Mouse (Mus musculus) CH12.LX (cell line): ENCODE measurements around the gene Cd38. TPM values are rescaled to one million over a fixed set of nuclear protein-coding genes. Genes with fewer than 3 reads are reported as not detected.
A peak's percentile ranks its signal among the peaks of the same experiment; 100 is the strongest.

ENCODE experiments used
- DNase-seq: peaks from one replicate; pipeline ENCODE4 v3.0.0-alpha.2; 2013; ENCODE audit errors: extremely low read depth
- H3K27ac ChIP-seq: 2 replicates; pipeline ENCODE4 v1.5.1; 2012; ENCODE audit warnings: low read depth, mild to moderate bottlenecking, control low read depth, moderate library complexity; ENCODE audit not compliant: insufficient read depth
- H3K27me3 ChIP-seq: replicated peaks from 2 replicates; pipeline ENCODE3; 2012; ENCODE audit warnings: inconsistent platforms
- H3K36me3 ChIP-seq, 2 experiments: replicated peaks in 1 of 2; 2 replicates each; pipeline versions ENCODE3 to v1.6.1; 2012; ENCODE audit warnings: inconsistent platforms in 1 of 2, low read length in 1 of 2, mild to moderate bottlenecking in 1 of 2, mixed read lengths in 1 of 2, moderate library complexity in 1 of 2; ENCODE audit not compliant: control insufficient read depth in 1 of 2, insufficient read depth in 1 of 2
- H3K4me1 ChIP-seq, 2 experiments: 2 replicates each; pipeline ENCODE4 v1.6.1; 2012; ENCODE audit warnings: inconsistent platforms in 1 of 2, moderate library complexity in 1 of 2; ENCODE audit not compliant: insufficient read depth in 2 of 2, control insufficient read depth in 1 of 2
- H3K4me2 ChIP-seq: 2 replicates; pipeline ENCODE4 v1.6.1; 2012; ENCODE audit warnings: low read depth, mild to moderate bottlenecking, control low read depth; ENCODE audit not compliant: poor library complexity, insufficient read depth, severe bottlenecking
- H3K4me3 ChIP-seq, 3 experiments: fragments of 150-350 bp in 1 of 3; sonication (generic) in 1 of 3; replicated peaks in 1 of 3; 2 replicates each; pipeline versions ENCODE3 to v1.5.1; 2011 to 2012; ENCODE audit warnings: low read depth in 2 of 3, low read length in 2 of 3, mild to moderate bottlenecking in 2 of 3, moderate library complexity in 2 of 3, control low read depth in 1 of 3, improper control_type of control experiment in 1 of 3, inconsistent platforms in 1 of 3, mixed read lengths in 1 of 3; ENCODE audit not compliant: poor library complexity in 1 of 3
- H3K79me2 ChIP-seq: replicated peaks from 2 replicates; pipeline ENCODE4 v1.6.1; 2012; ENCODE audit warnings: mild to moderate bottlenecking, moderate library complexity; ENCODE audit not compliant: control insufficient read depth, poor library complexity, insufficient read depth, severe bottlenecking; ENCODE audit errors: extremely low read depth
- H3K9ac ChIP-seq: 2 replicates; pipeline ENCODE4 v1.6.1; 2012; ENCODE audit warnings: low read depth, mild to moderate bottlenecking, control low read depth, moderate library complexity; ENCODE audit not compliant: insufficient read depth
- H3K9me3 ChIP-seq: replicated peaks from 2 replicates; pipeline ENCODE3; 2012; ENCODE audit warnings: low read length, inconsistent platforms, mixed read lengths
- BHLHE40 ChIP-seq: IDR thresholded peaks from 2 replicates; pipeline ENCODE4 v1.6.1; 2011; ENCODE audit warnings: mild to moderate bottlenecking, low read depth, low read length, improper control_type of control experiment
- CHD1 ChIP-seq: IDR thresholded peaks from 2 replicates; pipeline ENCODE4 v1.6.1; 2012; ENCODE audit warnings: low read depth, low read length, improper control_type of control experiment, inconsistent platforms
- CHD2 ChIP-seq: IDR thresholded peaks from 2 replicates; pipeline ENCODE4 v1.6.1; 2011; ENCODE audit warnings: low read length, improper control_type of control experiment
- CTCF ChIP-seq, 2 experiments: IDR thresholded peaks in 1 of 2; conservative IDR thresholded peaks in 1 of 2; 2 replicates each; pipeline ENCODE4 v1.5.1; 2011 to 2012; ENCODE audit warnings: low read depth in 2 of 2, low read length in 2 of 2, improper control_type of control experiment in 1 of 2, inconsistent platforms in 1 of 2, mild to moderate bottlenecking in 1 of 2, moderate library complexity in 1 of 2
- ELF1 ChIP-seq: IDR thresholded peaks from 2 replicates; pipeline ENCODE4 v1.6.1; 2014; ENCODE audit warnings: low read depth, mild to moderate bottlenecking, inconsistent platforms, low read length, improper control_type of control experiment
- EP300 ChIP-seq: IDR thresholded peaks from 2 replicates; pipeline ENCODE4 v1.6.1; 2011; ENCODE audit warnings: low read length, improper control_type of control experiment
- GABPA ChIP-seq: IDR thresholded peaks from 2 replicates; pipeline ENCODE4 v1.6.1; 2012; ENCODE audit warnings: low read depth, low read length, improper control_type of control experiment, inconsistent platforms; ENCODE audit not compliant: insufficient replicate concordance
- HCFC1 ChIP-seq: IDR thresholded peaks from 2 replicates; pipeline ENCODE4 v1.6.1; 2012; ENCODE audit warnings: low read depth, mild to moderate bottlenecking, inconsistent platforms, low read length, improper control_type of control experiment
- IRF4 ChIP-seq: IDR thresholded peaks from 2 replicates; pipeline ENCODE4 v1.6.1; 2014; ENCODE audit warnings: low read depth, mild to moderate bottlenecking, inconsistent platforms, low read length, improper control_type of control experiment
- JUN ChIP-seq: IDR thresholded peaks from 2 replicates; pipeline ENCODE4 v1.6.1; 2011; ENCODE audit warnings: low read depth, mild to moderate bottlenecking, low read length, improper control_type of control experiment, moderate library complexity; ENCODE audit not compliant: insufficient read depth
- JUND ChIP-seq: conservative IDR thresholded peaks from 2 replicates; pipeline ENCODE4 v1.6.1; 2011; ENCODE audit warnings: low read depth, low read length, improper control_type of control experiment
- KAT2A ChIP-seq: IDR thresholded peaks from 2 replicates; pipeline ENCODE4 v1.6.1; 2012; ENCODE audit warnings: low read length, improper control_type of control experiment, inconsistent platforms; ENCODE audit not compliant: insufficient replicate concordance
- MAFK ChIP-seq: IDR thresholded peaks from 2 replicates; pipeline ENCODE4 v1.6.1; 2011; ENCODE audit warnings: low read length, improper control_type of control experiment; ENCODE audit not compliant: insufficient replicate concordance
- MAX ChIP-seq: IDR thresholded peaks from 2 replicates; pipeline ENCODE4 v1.6.1; 2011; ENCODE audit warnings: low read length, improper control_type of control experiment
- MAZ ChIP-seq: IDR thresholded peaks from 2 replicates; pipeline ENCODE4 v1.6.1; 2012; ENCODE audit warnings: low read depth, mild to moderate bottlenecking, inconsistent platforms, low read length, improper control_type of control experiment, moderate library complexity
- MEF2A ChIP-seq: IDR thresholded peaks from 2 replicates; pipeline ENCODE4 v1.6.1; 2014; ENCODE audit warnings: low read depth, mild to moderate bottlenecking, inconsistent platforms, low read length, improper control_type of control experiment, borderline replicate concordance
- MXI1 ChIP-seq: IDR thresholded peaks from 2 replicates; pipeline ENCODE4 v1.6.1; 2011; ENCODE audit warnings: mild to moderate bottlenecking, low read depth, low read length, improper control_type of control experiment
- MYC ChIP-seq: IDR thresholded peaks from 2 replicates; pipeline ENCODE4 v1.6.1; 2011; ENCODE audit warnings: low read depth, mild to moderate bottlenecking, improper control_type of control experiment, low read length
- NELFE ChIP-seq: IDR thresholded peaks from 2 replicates; pipeline ENCODE4 v1.6.1; 2011; ENCODE audit warnings: low read depth, low read length, improper control_type of control experiment
- NRF1 ChIP-seq: IDR thresholded peaks from 2 replicates; pipeline ENCODE4 v1.6.1; 2014; ENCODE audit warnings: low read depth, mild to moderate bottlenecking, inconsistent platforms, low read length, improper control_type of control experiment, moderate library complexity
- PAX5 ChIP-seq: IDR thresholded peaks from 2 replicates; pipeline ENCODE4 v1.6.1; 2012; ENCODE audit warnings: low read length, inconsistent platforms, mixed read lengths
- POLR2A ChIP-seq: IDR thresholded peaks from 2 replicates; pipeline ENCODE4 v1.6.1; 2011; ENCODE audit warnings: low read depth, mild to moderate bottlenecking, improper control_type of control experiment, low read length
- POLR2AphosphoS2 ChIP-seq: IDR thresholded peaks from 2 replicates; pipeline ENCODE4 v1.6.1; 2011; ENCODE audit warnings: low read depth, low read length, improper control_type of control experiment
- RAD21 ChIP-seq: IDR thresholded peaks from 2 replicates; pipeline ENCODE4 v1.6.1; 2011; ENCODE audit warnings: low read depth, mild to moderate bottlenecking, low read length, improper control_type of control experiment, moderate library complexity
- RCOR1 ChIP-seq: conservative IDR thresholded peaks from 2 replicates; pipeline ENCODE4 v1.6.1; 2012; ENCODE audit warnings: low read depth, mild to moderate bottlenecking, inconsistent platforms, low read length, improper control_type of control experiment
- SMC3 ChIP-seq: IDR thresholded peaks from 2 replicates; pipeline ENCODE4 v1.6.1; 2011; ENCODE audit warnings: low read depth, low read length, improper control_type of control experiment
- TCF12 ChIP-seq: IDR thresholded peaks from 2 replicates; pipeline ENCODE4 v1.6.1; 2014; ENCODE audit warnings: low read depth, mild to moderate bottlenecking, inconsistent platforms, low read length, improper control_type of control experiment
- UBTF ChIP-seq: IDR thresholded peaks from 2 replicates; pipeline ENCODE4 v1.6.1; 2012; ENCODE audit warnings: low read depth, mild to moderate bottlenecking, inconsistent platforms, low read length, improper control_type of control experiment, moderate library complexity
- USF1 ChIP-seq: IDR thresholded peaks from 2 replicates; pipeline ENCODE4 v1.6.1; 2014; ENCODE audit warnings: low read depth, mild to moderate bottlenecking, inconsistent platforms, low read length, improper control_type of control experiment
- USF2 ChIP-seq: conservative IDR thresholded peaks from 2 replicates; pipeline ENCODE4 v1.6.1; 2011; ENCODE audit warnings: low read depth, low read length, improper control_type of control experiment
- ZC3H11A ChIP-seq: IDR thresholded peaks from 2 replicates; pipeline ENCODE4 v1.6.1; 2012; ENCODE audit warnings: low read depth, mild to moderate bottlenecking, inconsistent platforms, low read length, improper control_type of control experiment
- ZKSCAN1 ChIP-seq: IDR thresholded peaks from 2 replicates; pipeline ENCODE4 v1.6.1; 2012; ENCODE audit warnings: low read depth, inconsistent platforms, low read length, improper control_type of control experiment, borderline replicate concordance
- ZNF384 ChIP-seq: IDR thresholded peaks from 2 replicates; pipeline ENCODE4 v1.6.1; 2012; ENCODE audit warnings: low read depth, low read length, improper control_type of control experiment, inconsistent platforms
- dilution Hi-C: fragments of 300-500 bp; cut with MboI; formaldehyde crosslinking; loops from 2 replicates; pipeline ENCODE4 v1.14.3; 2020; ENCODE audit warnings: low sequenced_read_pairs; ENCODE audit not compliant: extremely low pct_unique_long_range_greater_than_20kb, extremely low pct_ligation_motif_present
- in situ Hi-C: fragments of 300-500 bp; cut with MboI; formaldehyde crosslinking; loops from 3 replicates; pipeline ENCODE4 v1.14.3; 2019; ENCODE audit warnings: low sequenced_read_pairs, low pct_ligation_motif_present, low pct_unique_long_range_greater_than_20kb, mixed read lengths
- polyA plus RNA-seq: library from polyadenylated mRNA; unstranded; fragments of >175 nt; gene quantifications from 2 replicates; pipeline ENCODE4 v1.2.1, GENCODE M21; 2012; ENCODE audit warnings: low read depth; ENCODE audit not compliant: insufficient read length
- total RNA-seq, 2 experiments: library from RNA; depleted of rRNA; stranded (reverse); fragments of 300-350 nt in 1 of 2; fragments of >200 nt in 1 of 2; gene quantifications; 2 replicates each; pipeline ENCODE4 v1.2.3; 2012 to 2014

The Cd38 gene
- total and polyA plus RNA-seq, 3 experiments = 0.93 to 3.3 (median 1.5) TPM

GRCm38 (mm10) chr5:43948111-43948743, 79.9 kb downstream of the Cd38 start (continued):
- TF ChIP-seq IRF4 (peak; percentile 21; the same call in 1 of the 2 replicates), ZC3H11A (no peak), POLR2AphosphoS2 (no peak), JUN (0 out of 2 replicates have a peak, but pooled peaks have one; percentile 1), NELFE (no peak; the same call in 1 of the 2 replicates), USF1 (no peak), MAZ (0 out of 2 replicates have a peak, but pooled peaks have one; percentile 43), MYC (no peak), PAX5 (no peak)

GRCm38 (mm10) chr5:43948748-43949275, 80.5 kb downstream of the Cd38 start:
- DNase-seq = peak; percentile 82
- in situ Hi-C loops (no loop called here), dilution Hi-C loops (no loop called here)
- H3K4me3 ChIP-seq = peak overlapping the region in 2 of 3 experiments; percentile 37 to 41
- H3K27me3 ChIP-seq = no peaks in the 10 kb centered on the region
- peaks cover 10 to 50% of the 10 kb centered on the region in 2 experiments for H3K4me1 ChIP-seq
- peak overlapping the region; percentile 87 for H3K27ac ChIP-seq
- H3K79me2 ChIP-seq = no peaks in the 10 kb centered on the region
- H3K36me3 ChIP-seq = no peaks in the 10 kb centered on the region
- no peak overlapping the region for H3K9ac ChIP-seq
- no peaks in the 10 kb centered on the region for H3K9me3 ChIP-seq
- peak overlapping the region; percentile 95; the same call in 1 of the 2 replicates for H3K4me2 ChIP-seq
- TF ChIP-seq POLR2A (peak; percentile 38; the same call in 1 of the 2 replicates), CTCF (conservative IDR thresholded peaks at IDR 0.05 in 1 of 2, IDR thresholded peaks at IDR 0.05 in 1 of 2; ENCODE audit: low read depth in 2 of 2, low read length in 2 of 2) (no peak), POLR2AphosphoS2 (no peak), PAX5 (no peak), JUND (no peak; the same call in 1 of the 2 replicates), UBTF (no peak), ZC3H11A (no peak), HCFC1 (peak; percentile 21; the same call in 1 of the 2 replicates), NRF1 (0 out of 2 replicates have a peak, but pooled peaks have one; percentile 24), KAT2A (no peak), MEF2A (peak; percentile 53), NELFE (peak; percentile 38; the same call in 1 of the 2 replicates), USF1 (no peak), RCOR1 (peak; percentile 68; the same call in 1 of the 2 replicates), ZNF384 (no peak), JUN (peak; percentile 68; the same call in 1 of the 2 replicates), IRF4 (peak; percentile 88), GABPA (no peak), RAD21 (no peak; the same call in 1 of the 2 replicates), BHLHE40 (peak; percentile 81), USF2 (no peak), TCF12 (peak; percentile 53; the same call in 1 of the 2 replicates), MAX (peak; percentile 61), EP300 (peak; percentile 68; the same call in 1 of the 2 replicates), CHD1 (0 out of 2 replicates have a peak, but pooled peaks have one; percentile 61), ELF1 (peak; percentile 31; the same call in 1 of the 2 replicates), CHD2 (peak; percentile 90), ZKSCAN1 (no peak), MAFK (peak; percentile 31; the same call in 1 of the 2 replicates), MXI1 (no peak; the same call in 1 of the 2 replicates), SMC3 (no peak), MAZ (peak; percentile 24; the same call in 1 of the 2 replicates)
